Mouse (Mus musculus) kidney, postnatal 10 days (tissue): ENCODE results near the gene Krtap4-2.
"Not testable (repeated sequence)": the region's sequence is repeated elsewhere in the genome, so short reads cannot be mapped to it uniquely, and the experiment has no call there.

Source experiments
- DNase-seq: peaks from one replicate; pipeline ENCODE4 v3.0.0; 2021; ENCODE audit warnings: mixed read lengths

Krtap4-2 gene

GRCm38 (mm10) chr11:99634653-99635134 is at the start of gene Krtap4-2:
Gene Krtap4-2, minus strand, starts transcription at chr11:99635084.
- no peak for DNase-seq

- DNase-seq = no peak
Observed at GRCm38 (mm10) chr11:99683481-99683880, 48.6 kb upstream of the Krtap4-2 start.

GRCm38 (mm10) chr11:99665860-99666259 is 31.0 kb upstream of the Krtap4-2 start, which contains the start of gene Krtap4-6:
Gene Krtap4-6, minus strand, starts transcription at chr11:99665960.
- DNase-seq = no peak

- DNase-seq = no peak
Observed at GRCm38 (mm10) chr11:99662802-99663201, 27.9 kb upstream of the Krtap4-2 start.

- DNase-seq = no peak
Observed at GRCm38 (mm10) chr11:99659256-99659655, 24.4 kb upstream of the Krtap4-2 start.

- DNase-seq = not testable (repeated sequence)
Observed at GRCm38 (mm10) chr11:99658467-99659010, 23.7 kb upstream of the Krtap4-2 start, which contains the start of gene Gm11563. Gene Gm11563, minus strand, starts transcription at chr11:99658960.

GRCm38 (mm10) chr11:99657051-99657450 is 22.2 kb upstream of the Krtap4-2 start:
- no peak for DNase-seq

- DNase-seq = no peak
Observed at GRCm38 (mm10) chr11:99650136-99650535, 15.3 kb upstream of the Krtap4-2 start, which contains the start of gene Gm11555. Gene Gm11555, minus strand, starts transcription at chr11:99650236.

- no peak for DNase-seq
Observed at GRCm38 (mm10) chr11:99646444-99646843, 11.6 kb upstream of the Krtap4-2 start.

GRCm38 (mm10) chr11:99644351-99644750 is 9.5 kb upstream of the Krtap4-2 start:
- no peak for DNase-seq

GRCm38 (mm10) chr11:99643635-99644139 is 8.8 kb upstream of the Krtap4-2 start, which contains the start of gene Krtap4-7:
Gene Krtap4-7, minus strand, starts transcription at chr11:99644089.
- not testable (repeated sequence) for DNase-seq

- no peak for DNase-seq
Observed at GRCm38 (mm10) chr11:99640926-99641325, 6.0 kb upstream of the Krtap4-2 start.

GRCm38 (mm10) chr11:99637086-99637485 is 2.2 kb upstream of the Krtap4-2 start:
- DNase-seq = no peak

- no peak for DNase-seq
Observed at GRCm38 (mm10) chr11:99633293-99633692, 1.6 kb downstream of the Krtap4-2 start.

- DNase-seq = no peak
Observed at GRCm38 (mm10) chr11:99630890-99631289, 4.0 kb downstream of the Krtap4-2 start.

- DNase-seq = no peak
Observed at GRCm38 (mm10) chr11:99628138-99628537, 6.7 kb downstream of the Krtap4-2 start, which contains the start of gene Krtap4-1. Gene Krtap4-1, minus strand, starts transcription at chr11:99628238.

- no peak for DNase-seq
Observed at GRCm38 (mm10) chr11:99620335-99620734, 14.5 kb downstream of the Krtap4-2 start, which contains the start of gene Gm11562. Gene Gm11562, minus strand, starts transcription at chr11:99620435.

- no peak for DNase-seq
Observed at GRCm38 (mm10) chr11:99614796-99615363, 20.0 kb downstream of the Krtap4-2 start, which contains the start of gene Krtap2-4. Gene Krtap2-4, minus strand, starts transcription at chr11:99614846.

- DNase-seq = not testable (repeated sequence)
Observed at GRCm38 (mm10) chr11:99610089-99610488, 24.8 kb downstream of the Krtap4-2 start, which contains the start of gene Gm11937. Gene Gm11937, minus strand, starts transcription at chr11:99610189.

- DNase-seq = no peak
Observed at GRCm38 (mm10) chr11:99609126-99609525, 25.8 kb downstream of the Krtap4-2 start.

- not testable (repeated sequence) for DNase-seq
Observed at GRCm38 (mm10) chr11:99603208-99603607, 31.7 kb downstream of the Krtap4-2 start, which contains the start of gene Gm11938. Gene Gm11938, minus strand, starts transcription at chr11:99603308.

GRCm38 (mm10) chr11:99597742-99598141 is 37.1 kb downstream of the Krtap4-2 start, which contains the start of gene Krtap9-3:
Gene Krtap9-3, minus strand, starts transcription at chr11:99598105.
- not testable (repeated sequence) for DNase-seq

- no peak for DNase-seq
Observed at GRCm38 (mm10) chr11:99590981-99591380, 43.9 kb downstream of the Krtap4-2 start, which contains the start of gene Krtap1-3. Gene Krtap1-3, minus strand, starts transcription at chr11:99591339.
